Mouse (Mus musculus): ENCODE results near the gene Golga3. TPM values are rescaled to one million over a fixed set of nuclear protein-coding genes. Genes with fewer than 3 reads are reported as not detected.
A peak's percentile ranks its signal among the peaks of the same experiment; 100 is the strongest.

Gene Golga3
- polyA plus RNA-seq, 2 experiments, result 4.4 to 5.7 TPM

DNA sequence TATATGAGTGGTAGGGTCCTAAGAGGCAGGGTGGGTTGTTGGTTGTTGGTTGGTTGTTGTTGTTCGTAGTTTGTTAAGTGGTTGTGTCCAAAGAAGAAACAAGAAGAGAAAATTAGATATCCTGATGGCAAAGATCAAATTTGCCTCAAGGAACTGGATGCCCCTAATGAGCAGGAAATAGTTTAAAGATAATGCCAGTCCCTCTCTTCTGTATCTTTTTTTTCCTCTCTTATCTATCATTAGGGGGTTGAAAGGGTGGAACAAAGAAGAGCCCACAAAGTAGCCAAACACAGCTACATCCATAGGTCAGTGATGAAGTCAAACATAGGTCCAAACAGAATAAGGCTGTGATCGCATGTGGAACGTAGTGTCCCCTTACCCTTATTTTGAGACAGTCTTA lies 37.2 kb upstream of the Golga3 start:
- Histone ChIP-seq H3K27ac (no peak overlapping the region), H3K9me3 (ENCODE audit: control insufficient read depth, low read length) (no peaks in the 10 kb centered on the region), H3K4me1 (replicated peaks; ENCODE audit: control insufficient read depth in 2 of 2, insufficient read depth in 2 of 2, low read length in 1 of 2) (peaks cover 3% of the 10 kb centered on the region in 2 experiments; a peak in 3 of 4 replicates), H3K4me2 (ENCODE audit: low read depth) (no peak overlapping the region), H3K36me3 (replicated peaks; ENCODE audit: control insufficient read depth, insufficient read depth, low read depth) (peaks cover 12% of the 10 kb centered on the region), H3K9ac (replicated peaks) (no peak overlapping the region), H3K4me3 (ENCODE audit: insufficient read depth in 1 of 2, low read depth in 2 of 2, low read length in 2 of 2) (no peak overlapping the region), H3K27me3 (ENCODE audit: control insufficient read depth, insufficient read depth, low read length) (no peaks in the 10 kb centered on the region)
- ATAC-seq (ENCODE audit: insufficient read depth) (no peak), DNase-seq (ENCODE audit: low read depth in 3 of 3, low spot score in 3 of 3) (no peak)
- TF ChIP-seq CTCF (IDR thresholded peaks at IDR 0.05; ENCODE audit: low read depth) (no peak), EP300 (IDR thresholded peaks at IDR 0.05; ENCODE audit: low read depth) (no peak)
- 82% methylated on average over 3 of the region's 3 CpGs for WGBS (ENCODE audit: insufficient replicate concordance)

DNA sequence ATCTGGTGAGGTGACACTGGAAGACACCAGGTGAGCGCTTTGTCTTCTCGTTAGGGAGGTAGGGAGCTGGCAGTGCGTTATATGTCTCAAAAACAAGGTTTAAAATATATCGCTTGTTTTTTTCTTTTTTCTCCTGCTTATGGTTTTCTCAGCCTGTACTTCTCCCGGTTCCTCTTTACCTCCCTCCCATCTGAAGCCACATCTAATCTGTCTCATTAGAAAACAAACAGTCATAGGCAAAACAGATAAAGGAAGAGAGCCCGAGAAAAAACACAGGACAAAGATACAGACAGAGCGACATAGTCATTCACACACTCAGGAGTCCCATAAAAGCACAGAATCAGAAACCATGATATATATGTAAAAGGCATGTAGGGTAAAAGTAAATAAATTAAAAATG lies 36.1 kb upstream of the Golga3 start:
- Histone ChIP-seq H3K4me2 (ENCODE audit: low read depth) (no peak overlapping the region), H3K36me3 (replicated peaks; ENCODE audit: control insufficient read depth, insufficient read depth, low read depth) (peaks cover 21% of the 10 kb centered on the region), H3K4me3 (ENCODE audit: insufficient read depth in 1 of 2, low read depth in 2 of 2, low read length in 2 of 2) (no peak overlapping the region), H3K4me1 (replicated peaks; ENCODE audit: control insufficient read depth in 2 of 2, insufficient read depth in 2 of 2, low read length in 1 of 2) (no peaks in the 10 kb centered on the region; a peak in 2 of 4 replicates), H3K9ac (replicated peaks) (no peak overlapping the region), H3K27me3 (ENCODE audit: control insufficient read depth, insufficient read depth, low read length) (no peaks in the 10 kb centered on the region), H3K27ac (no peak overlapping the region), H3K9me3 (ENCODE audit: control insufficient read depth, low read length) (no peaks in the 10 kb centered on the region)
- 73% methylated on average over 7 of the region's 7 CpGs for WGBS (ENCODE audit: insufficient replicate concordance)
- ATAC-seq (ENCODE audit: insufficient read depth) (no peak), DNase-seq (ENCODE audit: low read depth in 3 of 3, low spot score in 3 of 3) (no peak)
- no peak for TF ChIP-seq EP300 (IDR thresholded peaks at IDR 0.05; ENCODE audit: low read depth)
- no peak for TF ChIP-seq CTCF (IDR thresholded peaks at IDR 0.05; ENCODE audit: low read depth)

- Histone ChIP-seq H3K4me3 (ENCODE audit: insufficient read depth in 1 of 2, low read depth in 2 of 2, low read length in 2 of 2) (no peak overlapping the region), H3K4me2 (ENCODE audit: low read depth) (no peak overlapping the region), H3K9me3 (ENCODE audit: control insufficient read depth, low read length) (no peaks in the 10 kb centered on the region), H3K27ac (no peak overlapping the region), H3K27me3 (ENCODE audit: control insufficient read depth, insufficient read depth, low read length) (no peaks in the 10 kb centered on the region), H3K36me3 (replicated peaks; ENCODE audit: control insufficient read depth, insufficient read depth, low read depth) (peaks cover 31% of the 10 kb centered on the region), H3K9ac (replicated peaks) (no peak overlapping the region), H3K4me1 (replicated peaks; ENCODE audit: control insufficient read depth in 2 of 2, insufficient read depth in 2 of 2, low read length in 1 of 2) (no peaks in the 10 kb centered on the region)
- WGBS (ENCODE audit: insufficient replicate concordance), result 74% methylated on average over 2 of the region's 2 CpGs
- TF ChIP-seq CTCF (IDR thresholded peaks at IDR 0.05; ENCODE audit: low read depth) (no peak), EP300 (IDR thresholded peaks at IDR 0.05; ENCODE audit: low read depth) (no peak)
- ATAC-seq (ENCODE audit: insufficient read depth) (0 out of 2 replicates have a peak, but pooled peaks have one; percentile 11), DNase-seq (ENCODE audit: low read depth in 3 of 3, low spot score in 3 of 3) (no peak)
These were observed 34.2 kb upstream of the Golga3 start for GRCm38 (mm10) chr5:110142309-110142708.

GRCm38 (mm10) chr5:110143007-110143406 lies 33.5 kb upstream of the Golga3 start:
- H3K4me3 ChIP-seq (ENCODE audit: insufficient read depth in 1 of 2, low read depth in 2 of 2, low read length in 2 of 2), result no peak overlapping the region
- H3K4me2 ChIP-seq (ENCODE audit: low read depth), result no peak overlapping the region
- ATAC-seq (ENCODE audit: insufficient read depth), result no peak
- no peak for DNase-seq (ENCODE audit: low read depth in 3 of 3, low spot score in 3 of 3)
- TF ChIP-seq EP300 (IDR thresholded peaks at IDR 0.05; ENCODE audit: low read depth) (no peak), CTCF (IDR thresholded peaks at IDR 0.05; ENCODE audit: low read depth) (peak; percentile 50)
- no peaks in the 10 kb centered on the region for H3K9me3 ChIP-seq (ENCODE audit: control insufficient read depth, low read length)
- no peak overlapping the region for H3K27ac ChIP-seq
- H3K36me3 ChIP-seq (replicated peaks; ENCODE audit: control insufficient read depth, insufficient read depth, low read depth), result peaks cover 34% of the 10 kb centered on the region
- H3K27me3 ChIP-seq (ENCODE audit: control insufficient read depth, insufficient read depth, low read length), result no peaks in the 10 kb centered on the region
- H3K4me1 ChIP-seq (replicated peaks; ENCODE audit: control insufficient read depth in 2 of 2, insufficient read depth in 2 of 2, low read length in 1 of 2), result no peaks in the 10 kb centered on the region
- whole genome bisulfite sequencing (ENCODE audit: insufficient replicate concordance), result 83% methylated on average over 5 of the region's 5 CpGs
- no peak overlapping the region for H3K9ac ChIP-seq (replicated peaks)

DNA sequence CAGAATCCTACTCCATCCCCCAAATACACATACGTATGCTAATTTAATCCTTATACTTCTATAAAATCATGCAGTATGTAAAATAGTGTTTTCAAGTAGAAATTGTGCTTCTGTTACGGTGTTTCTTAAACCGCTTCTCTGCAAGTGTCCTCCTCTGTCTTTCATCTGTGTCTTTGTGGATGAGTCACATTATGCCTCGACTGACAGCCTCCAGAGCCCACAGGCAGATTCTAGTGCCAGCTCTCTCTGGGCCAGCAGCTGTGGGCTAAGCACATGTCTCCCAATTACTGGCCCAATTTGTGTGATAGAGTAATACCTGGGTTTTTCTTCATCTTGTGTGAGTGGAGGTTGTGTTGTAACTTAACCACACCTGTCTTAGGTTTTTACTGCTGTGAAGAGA lies 7.1 kb upstream of the Golga3 start:
- ATAC-seq (ENCODE audit: insufficient read depth) (no peak), DNase-seq (ENCODE audit: low read depth in 3 of 3, low spot score in 3 of 3) (no peak)
- 84% methylated on average over 4 of the region's 4 CpGs for WGBS (ENCODE audit: insufficient replicate concordance)
- H3K4me2 ChIP-seq (ENCODE audit: low read depth), result no peak overlapping the region
- H3K27me3 ChIP-seq (ENCODE audit: control insufficient read depth, insufficient read depth, low read length), result no peaks in the 10 kb centered on the region
- H3K36me3 ChIP-seq (replicated peaks; ENCODE audit: control insufficient read depth, insufficient read depth, low read depth), result peaks cover 17% of the 10 kb centered on the region
- H3K27ac ChIP-seq, result no peak overlapping the region
- no peak overlapping the region for H3K4me3 ChIP-seq (ENCODE audit: insufficient read depth in 1 of 2, low read depth in 2 of 2, low read length in 2 of 2)
- H3K9ac ChIP-seq (replicated peaks), result no peak overlapping the region
- no peak for TF ChIP-seq EP300 (IDR thresholded peaks at IDR 0.05; ENCODE audit: low read depth)
- TF ChIP-seq CTCF (IDR thresholded peaks at IDR 0.05; ENCODE audit: low read depth), result no peak
- H3K4me1 ChIP-seq (replicated peaks; ENCODE audit: control insufficient read depth in 2 of 2, insufficient read depth in 2 of 2, low read length in 1 of 2), result no peaks in the 10 kb centered on the region
- no peaks in the 10 kb centered on the region for H3K9me3 ChIP-seq (ENCODE audit: control insufficient read depth, low read length)

Data from liver, embryonic 14.5 days (tissue).